Mouse (Mus musculus): ENCODE data around the gene Prss28.

Prss28 gene

GRCm38 (mm10) chr17:25308346-25308745 lies at the start of gene Prss28:
Gene Prss28, plus strand, starts transcription at chr17:25308646.
- no peak for DNase-seq (ENCODE audit: low read depth, low spot score)

- DNase-seq (ENCODE audit: low read depth, low spot score): no peak
Observed at GRCm38 (mm10) chr17:25264453-25264852, 44.0 kb upstream of the Prss28 start.

DNA sequence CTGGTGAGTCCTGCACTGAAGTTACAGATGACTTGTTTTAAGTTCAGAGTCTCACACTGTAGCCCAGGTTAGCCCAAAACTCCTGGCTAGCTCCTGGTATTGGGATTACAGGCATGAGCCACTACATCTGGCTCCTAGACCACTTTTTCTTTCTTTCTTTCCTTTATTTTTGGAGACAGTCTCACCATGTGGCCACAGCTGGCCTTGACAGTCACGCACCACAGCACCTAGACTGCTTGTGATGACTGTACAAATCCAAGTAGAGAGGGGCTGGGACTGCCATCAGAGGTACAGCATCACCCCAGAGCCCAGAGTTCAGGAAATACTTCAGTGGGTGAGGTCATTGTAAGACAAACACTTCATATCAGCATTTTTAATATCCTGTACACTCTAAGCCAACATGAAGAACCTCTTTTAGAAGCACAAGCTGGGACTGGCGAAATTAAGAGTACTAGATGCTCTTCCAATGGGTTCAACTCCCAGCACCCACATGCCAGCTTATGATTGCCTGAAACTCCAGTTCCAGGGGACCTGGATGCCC lies 37.6 kb upstream of the Prss28 start:
- DNase-seq (ENCODE audit: low read depth, low spot score): no peak

DNA sequence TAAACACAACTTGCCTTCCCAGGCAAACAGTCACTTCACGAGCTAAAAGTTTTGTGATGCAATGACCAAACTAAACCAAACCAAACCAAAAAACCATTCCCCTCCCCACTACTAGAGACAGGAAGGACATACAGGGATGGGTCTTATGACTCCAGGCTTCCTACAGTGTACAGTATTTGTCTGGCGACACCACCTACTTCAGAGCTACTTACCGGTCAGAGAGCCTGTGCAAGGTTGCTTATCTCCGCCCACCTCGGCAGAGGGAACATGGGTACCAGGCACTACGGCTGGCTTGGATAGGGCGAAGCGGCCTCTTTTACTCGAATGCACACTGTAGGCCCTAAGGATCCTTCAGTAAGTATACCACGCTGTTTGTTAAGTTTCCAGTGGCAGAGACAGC lies 36.1 kb upstream of the Prss28 start:
- DNase-seq (ENCODE audit: low read depth, low spot score): no peak

- DNase-seq (ENCODE audit: low read depth, low spot score): no peak
Observed at GRCm38 (mm10) chr17:25272951-25273705, 35.3 kb upstream of the Prss28 start.

- DNase-seq (ENCODE audit: low read depth, low spot score): peak; percentile 99
Observed at GRCm38 (mm10) chr17:25273706-25274501, 34.5 kb upstream of the Prss28 start.

GRCm38 (mm10) chr17:25274571-25275346 lies 33.7 kb upstream of the Prss28 start, which contains the start of gene Ube2i:
Gene Ube2i, minus strand, starts transcription at chr17:25274622.
- no peak for DNase-seq (ENCODE audit: low read depth, low spot score)

DNA sequence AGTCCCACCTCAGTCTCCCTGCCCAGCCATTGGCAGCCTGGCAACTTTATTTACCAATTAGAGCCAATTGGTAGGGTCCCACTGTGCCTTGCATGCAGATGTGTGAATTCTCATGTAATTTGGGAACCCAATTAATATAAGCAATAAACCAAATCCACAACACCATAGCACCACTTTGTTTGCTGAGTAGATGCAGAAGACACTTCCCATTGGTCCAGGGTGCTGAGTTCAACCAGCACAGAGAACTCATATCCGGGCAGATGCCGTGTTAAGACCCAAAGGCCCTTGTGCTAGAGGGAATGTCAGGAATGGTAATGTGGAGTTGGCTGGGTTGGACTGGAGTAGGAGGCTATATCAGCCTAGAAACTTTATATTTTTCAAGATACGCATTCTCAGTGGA lies 32.6 kb upstream of the Prss28 start:
- no peak for DNase-seq (ENCODE audit: low read depth, low spot score)

- no peak for DNase-seq (ENCODE audit: low read depth, low spot score)
Observed at GRCm38 (mm10) chr17:25282133-25282532, 26.3 kb upstream of the Prss28 start.

DNA sequence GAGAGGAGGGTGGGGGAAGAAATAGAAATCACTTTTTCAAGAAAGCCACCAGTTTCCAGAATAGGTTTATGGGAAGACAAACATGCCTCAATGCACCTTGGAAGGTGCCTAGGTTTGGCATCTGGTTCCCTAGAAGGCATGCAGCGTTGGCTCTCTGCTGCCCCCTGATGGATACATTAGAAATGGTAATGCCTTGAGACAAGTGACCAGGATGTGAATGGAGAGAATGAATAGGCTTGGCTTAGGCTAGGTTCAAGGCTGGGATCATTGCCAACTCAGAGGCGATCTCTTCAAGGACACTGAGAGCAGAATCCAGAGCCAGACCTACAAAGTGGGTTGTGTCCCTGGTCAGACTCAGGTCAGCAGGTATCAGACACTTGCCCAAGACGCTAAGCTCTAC lies 23.4 kb upstream of the Prss28 start:
- no peak for DNase-seq (ENCODE audit: low read depth, low spot score)

DNA sequence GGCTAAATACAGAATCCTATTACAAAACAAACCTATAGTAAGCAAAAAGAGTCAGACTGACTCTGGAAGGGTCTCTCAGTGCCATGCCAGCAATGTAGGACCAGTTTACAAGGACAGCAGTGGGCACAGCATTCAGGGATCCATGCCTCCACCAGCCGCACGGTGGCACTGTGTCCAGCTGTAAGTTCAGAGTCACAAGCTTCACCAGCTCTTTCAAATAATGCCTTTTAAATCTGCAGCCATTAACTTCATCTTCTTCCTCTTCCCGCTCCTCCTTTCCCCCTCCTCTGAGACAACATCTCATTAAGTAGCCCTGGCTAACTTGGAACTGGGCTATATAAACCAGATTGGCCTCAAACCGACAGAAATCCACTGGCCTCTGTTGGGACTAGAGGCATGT lies 19.6 kb upstream of the Prss28 start:
- DNase-seq (ENCODE audit: low read depth, low spot score): no peak

GRCm38 (mm10) chr17:25290411-25290810 lies 18.0 kb upstream of the Prss28 start:
- DNase-seq (ENCODE audit: low read depth, low spot score): no peak

- no peak for DNase-seq (ENCODE audit: low read depth, low spot score)
Observed at GRCm38 (mm10) chr17:25293495-25293894, 15.0 kb upstream of the Prss28 start.

DNA sequence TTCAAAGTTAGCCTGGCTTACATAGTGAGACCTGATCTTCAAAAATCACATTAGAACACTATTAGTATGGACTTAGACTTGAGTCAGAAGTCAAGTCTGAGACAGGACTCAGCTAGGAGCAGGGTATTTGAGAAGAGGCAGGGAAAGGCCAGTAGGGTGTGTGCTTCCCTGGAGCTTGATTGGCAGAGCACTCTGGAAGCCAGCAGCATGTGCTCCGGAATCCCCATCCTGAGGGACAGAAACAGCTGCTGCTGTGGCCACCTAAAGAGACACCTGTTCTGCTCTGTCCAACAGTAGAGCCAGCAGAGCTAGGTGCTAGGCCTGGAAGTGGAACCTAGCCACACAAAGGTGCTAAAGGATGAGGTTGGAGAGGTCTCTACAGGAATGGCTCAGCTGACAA lies 14.3 kb upstream of the Prss28 start:
- DNase-seq (ENCODE audit: low read depth, low spot score): no peak

DNA sequence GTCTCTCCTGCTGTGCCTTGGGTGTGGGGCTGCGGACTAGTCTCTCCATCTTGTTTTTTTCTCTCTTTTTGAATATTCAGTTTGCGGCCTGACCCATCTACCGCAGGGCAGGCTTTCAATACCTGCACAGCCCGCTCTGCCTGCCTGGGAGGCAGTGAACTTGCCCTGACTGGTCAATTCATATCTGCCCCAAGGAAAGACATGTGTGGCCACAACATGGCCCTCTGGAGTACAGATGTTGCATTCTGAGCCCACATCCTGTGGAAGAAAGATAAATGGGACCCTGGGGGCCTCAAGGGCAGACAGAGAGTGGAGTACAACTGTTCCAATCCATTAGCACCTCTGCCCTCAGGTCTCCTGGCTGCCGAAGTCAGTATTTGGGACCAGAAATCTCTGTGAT lies 10.4 kb upstream of the Prss28 start, which contains the start of gene Prss34:
Gene Prss34 (plus strand): TSS at position 301 of the 400 bp plus-strand sequence.
- no peak for DNase-seq (ENCODE audit: low read depth, low spot score)

- DNase-seq (ENCODE audit: low read depth, low spot score): no peak
Observed at GRCm38 (mm10) chr17:25318354-25318753, 9.9 kb downstream of the Prss28 start, which contains the start of gene Prss29. Gene Prss29, plus strand, starts transcription at chr17:25318654.

- DNase-seq (ENCODE audit: low read depth, low spot score): no peak
Observed at GRCm38 (mm10) chr17:25320819-25321218, 12.4 kb downstream of the Prss28 start.

DNA sequence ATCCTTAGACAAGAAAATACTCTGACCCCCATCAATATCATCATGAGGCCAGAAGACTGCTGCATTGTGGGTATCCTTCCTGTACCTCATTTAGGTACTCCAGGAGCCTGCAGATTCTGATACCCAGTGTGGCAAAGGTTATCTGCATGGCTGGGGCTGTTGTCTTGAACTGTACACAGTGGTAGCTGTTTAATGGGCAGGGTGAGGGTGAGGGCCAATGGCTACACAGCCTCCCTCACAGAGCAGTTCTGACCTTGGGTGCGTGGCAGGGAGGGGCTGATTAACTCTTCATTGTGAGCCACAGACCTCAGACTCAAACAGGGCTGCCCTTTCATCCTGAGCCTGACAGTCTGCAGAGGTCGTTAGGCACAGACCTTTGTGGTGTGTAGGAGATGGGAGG lies 14.5 kb downstream of the Prss28 start:
- no peak for DNase-seq (ENCODE audit: low read depth, low spot score)

DNA sequence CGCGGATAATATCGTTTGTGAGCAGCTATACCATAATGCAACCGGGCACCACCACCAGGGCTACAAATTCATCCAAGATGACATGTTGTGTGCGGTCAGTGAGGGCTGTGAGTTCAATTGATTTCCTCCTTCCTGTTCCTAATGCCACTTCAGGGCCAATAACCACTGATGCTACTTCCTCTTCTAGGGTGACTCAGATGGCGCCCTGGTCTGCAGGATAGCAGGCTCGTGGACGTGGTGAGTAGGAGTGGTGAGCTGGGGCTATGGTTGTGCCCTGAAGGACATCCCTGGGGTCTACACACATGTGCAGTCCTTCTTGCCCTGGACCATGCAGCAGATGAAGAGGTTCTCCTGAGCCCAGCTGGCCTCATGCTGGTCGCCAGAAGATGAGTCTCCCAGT lies 23.9 kb downstream of the Prss28 start:
- no peak for DNase-seq (ENCODE audit: low read depth, low spot score)

DNA sequence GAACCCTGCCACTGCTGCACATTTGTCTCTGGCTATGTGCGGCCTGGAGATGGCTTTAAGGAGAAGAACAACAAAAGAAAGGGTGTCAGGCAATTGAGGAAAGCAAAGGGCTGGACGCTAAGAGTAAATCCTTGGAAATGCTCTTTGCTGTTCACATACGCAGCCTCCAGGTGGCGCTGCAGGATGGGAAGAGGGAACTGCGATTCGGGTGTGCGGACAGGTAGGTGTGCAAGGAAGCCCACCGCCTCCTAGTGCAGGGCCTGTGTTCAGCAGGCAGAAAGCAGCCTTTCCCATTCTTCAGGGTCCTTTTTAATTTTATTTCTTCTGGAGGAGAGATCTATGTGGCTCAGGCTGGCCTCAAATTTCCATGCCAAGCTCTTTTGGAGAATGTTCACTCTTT lies 25.5 kb downstream of the Prss28 start:
- DNase-seq (ENCODE audit: low read depth, low spot score): peak; percentile 12

GRCm38 (mm10) chr17:25338218-25338617 lies 29.8 kb downstream of the Prss28 start:
- no peak for DNase-seq (ENCODE audit: low read depth, low spot score)

DNA sequence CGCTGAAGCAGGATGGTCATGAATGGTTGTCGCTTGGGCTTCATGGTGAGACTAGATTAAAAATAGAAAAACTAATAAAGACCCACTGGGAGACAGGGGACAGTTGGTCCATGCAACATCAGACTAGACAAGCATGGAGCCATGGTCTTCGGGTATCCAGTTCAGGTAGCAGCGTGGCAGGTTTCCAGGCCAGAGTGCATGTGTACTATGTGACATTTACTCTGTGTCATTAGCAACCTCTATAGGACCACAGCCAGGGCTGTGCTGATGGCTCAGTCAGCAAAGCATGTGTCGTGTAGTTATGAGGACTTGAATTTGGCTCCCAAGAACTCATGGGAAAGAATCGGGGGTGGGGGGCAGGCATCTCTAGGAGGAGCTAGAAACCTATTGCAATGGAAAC lies 31.6 kb downstream of the Prss28 start:
- no peak for DNase-seq (ENCODE audit: low read depth, low spot score)
